Mouse (Mus musculus) myocyte (in vitro differentiated cells): ENCODE data around the gene Mroh9. TPM values are rescaled to one million over a fixed set of nuclear protein-coding genes. Genes with fewer than 3 reads are reported as not detected.

Source experiments
- H3K27me3 ChIP-seq: one replicate; pipeline ENCODE4 v1.6.1; 2011; ENCODE audit not compliant: control insufficient read depth, insufficient read depth, insufficient read length
- H3K36me3 ChIP-seq: one replicate; pipeline ENCODE4 v1.6.1; 2011; ENCODE audit not compliant: control insufficient read depth, insufficient read depth
- H3K4me2 ChIP-seq: one replicate; pipeline ENCODE4 v1.6.1; 2011; ENCODE audit warnings: low read depth, control low read depth
- H3K4me3 ChIP-seq: one replicate; pipeline ENCODE4 v1.5.1; 2011; ENCODE audit warnings: mild to moderate bottlenecking, control low read depth, moderate library complexity
- H3K79me2 ChIP-seq: one replicate; pipeline ENCODE4 v1.6.1; 2011; ENCODE audit not compliant: control insufficient read depth, insufficient read depth
- H3ac ChIP-seq: one replicate; pipeline ENCODE4 v1.6.1; 2011; ENCODE audit not compliant: control insufficient read depth, insufficient read length
- CEBPB ChIP-seq: IDR thresholded peaks from 2 replicates; pipeline ENCODE4 v1.6.1; 2011; ENCODE audit warnings: mild to moderate bottlenecking, moderate library complexity; ENCODE audit not compliant: poor library complexity, insufficient read depth, severe bottlenecking
- E2F4 ChIP-seq: IDR thresholded peaks from one replicate; pipeline ENCODE4 v1.6.1; 2011; ENCODE audit warnings: mild to moderate bottlenecking, control low read depth, moderate library complexity; ENCODE audit not compliant: insufficient read depth
- MAX ChIP-seq: IDR thresholded peaks from one replicate; pipeline ENCODE4 v1.6.1; 2011; ENCODE audit warnings: low read depth, mild to moderate bottlenecking, control low read depth
- MYOD1 ChIP-seq, 3 experiments: IDR thresholded peaks; one replicate each; pipeline ENCODE4 v1.6.1; 2011; ENCODE audit warnings: control low read depth in 2 of 3, low read depth in 2 of 3, mild to moderate bottlenecking in 2 of 3, moderate library complexity in 1 of 3; ENCODE audit not compliant: insufficient read length in 2 of 3, control insufficient read depth in 1 of 3
- MYOG ChIP-seq, 3 experiments: IDR thresholded peaks; one replicate each; pipeline ENCODE4 v1.6.1; 2011; ENCODE audit warnings: control low read depth in 2 of 3, low read depth in 2 of 3, mild to moderate bottlenecking in 2 of 3; ENCODE audit not compliant: insufficient read length in 2 of 3, control insufficient read depth in 1 of 3, insufficient read depth in 1 of 3
- POLR2A ChIP-seq: IDR thresholded peaks from one replicate; pipeline ENCODE4 v1.6.1; 2011; ENCODE audit warnings: low read depth, mild to moderate bottlenecking, control low read depth, moderate library complexity; ENCODE audit not compliant: insufficient read length
- POLR2AphosphoS2 ChIP-seq: IDR thresholded peaks from one replicate; pipeline ENCODE4 v1.6.1; 2011; ENCODE audit warnings: low read depth, control low read depth; ENCODE audit not compliant: insufficient read length
- REST ChIP-seq: IDR thresholded peaks from one replicate; pipeline ENCODE4 v1.6.1; 2011; ENCODE audit warnings: mild to moderate bottlenecking, control low read depth, moderate library complexity; ENCODE audit not compliant: insufficient read depth, insufficient read length
- SRF ChIP-seq: IDR thresholded peaks from one replicate; pipeline ENCODE4 v1.6.1; 2011; ENCODE audit warnings: low read depth; ENCODE audit not compliant: control insufficient read depth, insufficient read length
- TCF12 ChIP-seq: IDR thresholded peaks from one replicate; pipeline ENCODE4 v1.6.1; 2011; ENCODE audit warnings: mild to moderate bottlenecking, control low read depth; ENCODE audit not compliant: poor library complexity, insufficient read depth, severe bottlenecking
- TCF3 ChIP-seq: IDR thresholded peaks from one replicate; pipeline ENCODE4 v1.6.1; 2011; ENCODE audit warnings: low read depth, control low read depth; ENCODE audit not compliant: insufficient read length
- USF1 ChIP-seq: IDR thresholded peaks from one replicate; pipeline ENCODE4 v1.6.1; 2011; ENCODE audit warnings: low read depth, mild to moderate bottlenecking, control low read depth, moderate library complexity
- polyA plus RNA-seq: library from polyadenylated mRNA; unstranded; fragments of >200 nt; fragmentation: generic; extraction: Trizol; gene quantifications from one replicate; pipeline ENCODE4 v1.2.1, GENCODE M21; 2012; ENCODE audit warnings: missing spikeins

The Mroh9 gene
- polyA plus RNA-seq, 1 experiment = not detected

GRCm38 (mm10) chr1:163003496-163003895, 82.0 kb downstream of the Mroh9 start:
- Histone ChIP-seq H3K36me3 (no peaks in the 10 kb centered on the region), H3K4me3 (no peak overlapping the region), H3ac (no peak overlapping the region), H3K79me2 (no peaks in the 10 kb centered on the region), H3K4me2 (no peak overlapping the region), H3K27me3 (no peaks in the 10 kb centered on the region)
- TF ChIP-seq POLR2A (no peak), MYOD1 (IDR thresholded peaks at IDR 0.05; ENCODE audit: control insufficient read depth in 1 of 3, insufficient read length in 2 of 3, low read depth in 2 of 3) (no peak), TCF12 (no peak), REST (no peak), CEBPB (no peak), SRF (no peak), POLR2AphosphoS2 (no peak)

GRCm38 (mm10) chr1:163001271-163001829, 84.1 kb downstream of the Mroh9 start:
- H3ac ChIP-seq = no peak overlapping the region
- no peaks in the 10 kb centered on the region for H3K79me2 ChIP-seq
- TF ChIP-seq E2F4 (no peak), MAX (no peak)
- H3K4me2 ChIP-seq = no peak overlapping the region
- no peaks in the 10 kb centered on the region for H3K36me3 ChIP-seq
- H3K27me3 ChIP-seq = no peaks in the 10 kb centered on the region
- H3K4me3 ChIP-seq = no peak overlapping the region

GRCm38 (mm10) chr1:162987546-162987945, 97.9 kb downstream of the Mroh9 start:
- Histone ChIP-seq H3K4me2 (no peak overlapping the region), H3K27me3 (no peaks in the 10 kb centered on the region), H3ac (no peak overlapping the region), H3K36me3 (no peaks in the 10 kb centered on the region), H3K4me3 (no peak overlapping the region), H3K79me2 (no peaks in the 10 kb centered on the region)
- TF ChIP-seq CEBPB (no peak), TCF3 (no peak), MYOG (IDR thresholded peaks at IDR 0.05; ENCODE audit: control insufficient read depth in 1 of 3, insufficient read depth in 1 of 3, insufficient read length in 2 of 3, low read depth in 2 of 3) (no peak), MYOD1 (IDR thresholded peaks at IDR 0.05; ENCODE audit: control insufficient read depth in 1 of 3, insufficient read length in 2 of 3, low read depth in 2 of 3) (no peak), POLR2A (no peak), E2F4 (no peak), MAX (no peak), REST (no peak), TCF12 (no peak), USF1 (no peak), SRF (no peak)

DNA sequence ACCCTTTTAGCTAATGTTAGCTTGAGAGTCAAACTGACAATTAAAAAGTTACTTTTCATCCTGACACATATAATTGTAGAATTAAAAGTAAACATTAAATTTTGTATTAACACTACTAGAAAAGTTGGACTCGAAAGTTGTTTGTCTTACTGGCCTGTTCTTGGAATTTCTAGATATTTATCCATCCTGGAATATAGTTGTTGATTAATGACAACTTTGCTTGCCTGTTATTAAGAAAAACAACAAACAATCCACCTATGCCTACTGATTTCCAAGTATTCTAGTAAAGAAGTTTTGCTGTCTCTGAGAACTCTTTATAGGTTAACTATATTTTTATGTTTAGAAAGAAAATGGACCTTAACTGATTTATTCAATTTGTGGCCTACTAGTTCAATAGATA, 98.7 kb downstream of the Mroh9 start:
- Histone ChIP-seq H3K27me3 (no peaks in the 10 kb centered on the region), H3K4me2 (no peak overlapping the region), H3K79me2 (no peaks in the 10 kb centered on the region), H3K36me3 (no peaks in the 10 kb centered on the region), H3K4me3 (no peak overlapping the region), H3ac (no peak overlapping the region)
- no peak for TF ChIP-seq MAX
- TF ChIP-seq SRF = no peak
- no peak for TF ChIP-seq TCF12
- TF ChIP-seq MYOD1 (IDR thresholded peaks at IDR 0.05; ENCODE audit: control insufficient read depth in 1 of 3, insufficient read length in 2 of 3, low read depth in 2 of 3) = no peak
- no peak for TF ChIP-seq MYOG (IDR thresholded peaks at IDR 0.05; ENCODE audit: control insufficient read depth in 1 of 3, insufficient read depth in 1 of 3, insufficient read length in 2 of 3, low read depth in 2 of 3)
- TF ChIP-seq REST = no peak
- no peak for TF ChIP-seq CEBPB
- no peak for TF ChIP-seq POLR2AphosphoS2
- no peak for TF ChIP-seq USF1
- no peak for TF ChIP-seq POLR2A
- no peak for TF ChIP-seq E2F4
- TF ChIP-seq TCF3 = no peak

DNA sequence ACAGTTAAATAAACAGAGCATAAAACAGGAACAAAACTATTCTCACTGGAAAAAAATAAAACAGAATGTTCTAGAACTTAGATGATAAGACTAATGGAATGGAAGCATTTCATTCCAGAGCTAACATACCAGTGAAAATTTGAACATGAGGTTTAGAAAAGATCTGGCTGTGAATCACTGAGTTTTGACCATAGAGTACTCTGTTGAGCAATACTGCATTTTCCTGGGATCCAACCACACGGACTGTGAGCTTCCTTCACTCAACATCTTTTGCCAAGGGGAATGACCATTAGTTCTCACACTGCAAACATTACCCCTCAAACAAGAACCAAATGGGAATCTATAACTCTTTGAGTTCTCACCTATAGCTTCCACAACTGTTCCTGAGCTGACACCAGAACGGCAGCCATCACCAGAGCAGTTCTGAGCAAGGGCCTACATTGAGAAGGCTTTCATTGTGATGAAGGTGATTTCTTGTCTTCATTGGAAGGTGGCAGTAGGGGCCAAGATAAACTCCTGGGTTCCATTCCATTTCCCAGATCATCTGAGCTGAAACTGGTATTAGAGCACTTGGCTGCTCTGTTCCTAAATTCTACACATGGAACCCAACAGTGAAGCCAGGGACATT, 99.2 kb downstream of the Mroh9 start:
- no peak overlapping the region for H3K4me3 ChIP-seq
- H3ac ChIP-seq = no peak overlapping the region
- no peaks in the 10 kb centered on the region for H3K36me3 ChIP-seq
- no peak for TF ChIP-seq CEBPB
- no peak for TF ChIP-seq REST
- TF ChIP-seq E2F4 = no peak
- no peak for TF ChIP-seq MYOG (IDR thresholded peaks at IDR 0.05; ENCODE audit: control insufficient read depth in 1 of 3, insufficient read depth in 1 of 3, insufficient read length in 2 of 3, low read depth in 2 of 3)
- TF ChIP-seq SRF = no peak
- no peak for TF ChIP-seq MYOD1 (IDR thresholded peaks at IDR 0.05; ENCODE audit: control insufficient read depth in 1 of 3, insufficient read length in 2 of 3, low read depth in 2 of 3)
- no peak for TF ChIP-seq MAX
- no peak overlapping the region for H3K4me2 ChIP-seq
- no peaks in the 10 kb centered on the region for H3K27me3 ChIP-seq
- H3K79me2 ChIP-seq = no peaks in the 10 kb centered on the region
